Mouse (Mus musculus): ENCODE results near the gene Zyx.

DNA sequence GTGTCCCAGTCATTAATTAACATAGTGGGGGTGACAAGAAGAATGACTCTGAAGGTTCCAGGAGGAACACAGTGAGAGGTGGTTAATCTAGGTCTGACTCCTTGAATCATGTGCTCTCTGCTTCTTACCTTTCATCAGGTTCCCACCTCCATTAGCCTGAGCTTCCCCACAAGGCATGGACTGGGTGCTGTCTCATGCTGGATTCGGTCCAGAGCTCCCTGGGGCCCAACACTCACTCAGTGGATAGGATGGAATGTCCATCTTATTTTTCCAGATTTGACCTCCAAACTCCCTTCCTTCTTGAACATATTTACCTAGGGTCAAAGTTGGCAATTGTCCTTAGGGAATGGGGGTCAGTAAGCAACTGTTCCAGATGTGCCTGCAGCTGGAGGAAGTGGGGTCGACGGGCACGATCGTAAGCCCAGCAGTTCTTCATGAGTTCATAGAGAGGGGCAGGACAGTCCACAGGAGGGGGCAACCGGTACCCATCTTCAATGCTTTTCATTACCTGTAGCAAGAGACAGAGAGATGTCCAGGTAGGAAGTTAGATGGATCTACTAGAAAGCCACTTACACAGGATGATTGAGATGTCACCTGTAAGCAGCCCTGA, 10.9 kb downstream of the Zyx start:
- TF ChIP-seq CTCF (IDR thresholded peaks at IDR 0.05; ENCODE audit: low read depth) (no peak), EP300 (IDR thresholded peaks at IDR 0.05; ENCODE audit: low read depth) (no peak)
